Mouse (Mus musculus) lung, postnatal 4 days (tissue): Measurements from ENCODE around the gene Celsr2.

ENCODE experiments used
- DNase-seq, 2 experiments: peaks; one replicate each; pipeline ENCODE4 v3.0.0; 2021

The Celsr2 gene

DNA sequence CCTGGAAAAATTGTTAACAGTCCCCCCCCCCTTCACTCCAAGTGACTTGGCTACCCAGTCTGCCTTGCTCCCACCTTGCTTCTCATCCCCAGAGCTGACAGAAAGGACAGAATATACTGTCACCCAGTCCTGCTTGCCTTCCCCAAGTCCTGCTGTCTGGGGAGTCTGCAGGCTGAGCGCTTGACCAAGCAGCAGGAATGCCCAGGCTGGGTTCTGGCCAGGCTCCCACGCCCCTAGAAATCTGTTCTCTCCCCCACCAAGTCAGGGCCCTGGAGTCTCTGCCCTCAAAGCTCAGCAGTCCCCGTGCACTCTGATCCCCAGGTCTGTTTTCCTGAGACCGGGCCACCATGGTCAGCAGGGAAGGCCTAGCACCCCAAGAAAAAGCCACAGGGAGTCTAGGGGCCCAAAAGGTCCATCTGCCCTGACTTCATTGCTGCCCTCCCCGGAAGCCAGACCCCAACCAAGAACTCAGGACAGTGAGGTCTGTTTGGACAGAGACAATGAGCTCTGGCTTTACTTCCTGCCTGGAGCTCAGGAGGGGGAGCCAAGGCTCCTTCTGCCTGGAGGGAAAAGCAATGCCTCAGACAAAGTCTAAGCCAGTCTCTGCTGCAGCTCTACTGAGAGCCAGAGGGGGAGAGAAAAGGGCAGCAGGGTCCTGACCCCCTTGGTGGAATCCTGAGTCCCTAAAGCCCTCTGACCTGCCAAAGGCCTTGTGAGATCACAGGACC, 4.2 kb downstream of the Celsr2 start:
- peak in 1 of 2 experiments; percentile 31 for DNase-seq

- DNase-seq, result peak in 1 of 2 experiments; percentile 17
These were observed 5.0 kb downstream of the Celsr2 start for GRCm38 (mm10) chr3:108410359-108410714.

GRCm38 (mm10) chr3:108409656-108410358, 5.5 kb downstream of the Celsr2 start:
- peak in 1 of 2 experiments; percentile 21 for DNase-seq

DNA sequence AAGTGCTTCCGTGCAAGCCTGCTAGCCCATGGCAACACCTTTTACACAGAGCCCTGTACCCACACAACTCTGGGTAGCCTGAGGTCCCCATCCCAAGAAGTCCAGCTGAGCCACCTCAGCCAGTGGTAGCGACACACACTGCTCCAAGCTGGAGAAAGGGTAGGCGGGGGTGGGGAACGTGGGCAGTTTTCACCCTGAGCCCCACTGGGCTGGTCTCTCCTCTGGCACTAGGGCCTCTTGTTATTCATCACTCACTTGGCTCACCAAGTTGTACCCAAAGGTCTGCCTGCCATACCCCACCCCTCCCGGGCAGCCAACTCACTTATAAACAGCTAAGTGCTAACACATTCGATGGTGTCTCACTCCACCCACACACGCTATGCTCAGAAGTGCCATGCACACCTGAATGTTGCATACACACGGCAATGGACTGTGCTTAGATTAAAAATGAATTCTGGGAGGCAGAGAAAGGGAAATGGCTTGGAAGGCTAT, 6.8 kb downstream of the Celsr2 start:
- DNase-seq, result no peak

DNA sequence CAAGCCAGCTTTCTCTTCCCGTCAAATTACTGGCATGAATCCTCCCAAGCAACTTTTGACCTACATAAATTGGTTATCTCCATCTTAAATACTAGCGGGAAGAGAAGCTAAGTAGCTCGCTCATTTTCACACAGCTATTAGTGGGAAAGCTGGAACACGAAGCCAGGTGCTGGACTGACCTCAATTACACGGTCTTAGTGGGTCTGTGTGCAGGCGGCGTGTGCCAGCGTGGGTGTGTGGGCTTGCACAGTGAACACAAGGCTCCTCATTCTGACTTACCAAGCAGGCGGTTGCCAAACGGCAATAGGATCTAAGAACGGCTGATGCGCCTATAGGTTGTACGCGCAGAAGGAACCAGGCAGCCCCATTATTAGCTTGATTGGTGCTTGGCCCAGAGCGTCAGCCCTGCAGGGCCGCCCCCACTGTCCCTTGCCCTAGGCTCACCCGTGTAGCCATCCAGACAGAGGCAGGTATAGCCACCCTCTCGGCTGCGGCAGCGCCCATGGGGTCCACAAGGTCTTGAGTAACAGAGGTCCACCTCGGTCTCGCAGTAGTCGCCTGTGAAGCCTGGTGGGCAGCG, 9.0 kb downstream of the Celsr2 start:
- peak in 1 of 2 experiments; percentile 19 for DNase-seq

GRCm38 (mm10) chr3:108405536-108406305, 9.6 kb downstream of the Celsr2 start:
- peak in 1 of 2 experiments; percentile 18 for DNase-seq

- peak in 1 of 2 experiments; percentile 23 for DNase-seq
These were observed 12.8 kb downstream of the Celsr2 start for GRCm38 (mm10) chr3:108402528-108402920.

GRCm38 (mm10) chr3:108401692-108402527, 13.4 kb downstream of the Celsr2 start:
- DNase-seq, result peak; percentile 92 to 94

GRCm38 (mm10) chr3:108400442-108400841, 14.9 kb downstream of the Celsr2 start:
- no peak for DNase-seq

- no peak for DNase-seq
These were observed 17.1 kb downstream of the Celsr2 start for GRCm38 (mm10) chr3:108398281-108398680.

GRCm38 (mm10) chr3:108392793-108393192, 22.6 kb downstream of the Celsr2 start:
- DNase-seq, result no peak

GRCm38 (mm10) chr3:108392299-108392698, 23.1 kb downstream of the Celsr2 start:
- no peak for DNase-seq

DNA sequence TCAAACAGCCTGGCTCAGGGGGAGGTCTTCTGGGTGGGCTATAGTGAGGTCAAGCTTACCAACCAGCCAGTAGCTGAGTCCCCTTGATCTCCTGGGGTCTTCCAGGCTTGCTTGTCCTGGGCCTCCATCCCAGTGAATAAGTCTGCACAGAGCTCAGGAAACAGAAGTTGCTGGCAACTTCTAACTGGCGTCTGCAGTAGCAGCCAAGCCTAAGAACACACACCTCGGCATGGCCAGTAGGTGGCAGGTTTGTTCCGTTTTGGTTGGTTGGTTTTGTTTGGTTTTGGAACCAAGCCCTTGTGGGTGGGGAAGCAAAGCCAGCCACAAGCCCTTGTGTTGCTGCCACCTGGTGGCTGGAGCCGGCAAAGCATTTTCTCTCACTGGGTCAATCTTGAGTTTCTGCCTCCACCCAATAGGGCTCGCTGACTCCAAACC, 26.2 kb downstream of the Celsr2 start:
- DNase-seq, result peak; percentile 93 to 98

- no peak for DNase-seq
These were observed 29.2 kb downstream of the Celsr2 start for GRCm38 (mm10) chr3:108386186-108386585.

DNA sequence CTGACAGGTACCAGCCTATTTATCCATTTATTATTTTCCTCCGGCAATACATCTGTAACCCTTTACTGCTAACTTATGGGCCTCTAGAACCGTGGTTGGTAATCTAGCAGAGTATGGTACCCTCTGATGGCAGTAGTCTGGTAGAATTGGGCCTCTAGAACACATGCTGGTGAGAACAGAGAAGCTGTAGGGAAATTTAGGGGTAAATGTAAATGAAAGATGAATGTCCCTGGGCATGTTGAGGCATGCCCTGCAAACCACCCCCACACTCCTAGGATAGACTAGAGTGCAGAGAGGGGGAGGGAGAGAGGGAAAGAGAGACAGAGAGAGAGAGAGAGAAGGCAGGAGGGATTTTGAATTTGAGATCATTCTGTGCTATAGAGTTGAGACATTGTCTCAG, 30.9 kb downstream of the Celsr2 start:
- DNase-seq, result no peak

GRCm38 (mm10) chr3:108383485-108384354, 31.6 kb downstream of the Celsr2 start, which contains the start of gene Psrc1:
Gene Psrc1, plus strand, starts transcription at chr3:108383839.
- peak; percentile 90 to 93 for DNase-seq

- DNase-seq, result no peak
These were observed 33.1 kb downstream of the Celsr2 start for GRCm38 (mm10) chr3:108381945-108382875.

- no peak for DNase-seq
These were observed 34.7 kb downstream of the Celsr2 start for GRCm38 (mm10) chr3:108380695-108381094.

- no peak for DNase-seq
These were observed 36.3 kb downstream of the Celsr2 start for GRCm38 (mm10) chr3:108378875-108379663.
